Mouse (Mus musculus) kidney, postnatal 14 days (tissue): ENCODE results near the gene Zfand6.

Experiments used
- DNase-seq: peaks from one replicate; pipeline ENCODE4 v3.0.0; 2022; ENCODE audit warnings: mixed read lengths

The Zfand6 gene

GRCm38 (mm10) chr7:84689251-84690100, at the start of gene Zfand6:
Gene Zfand6 (minus strand): TSS chr7:84689959.
- peak; percentile 100 for DNase-seq

GRCm38 (mm10) chr7:84736803-84737202, 47.0 kb upstream of the Zfand6 start:
- DNase-seq, result no peak

- no peak for DNase-seq
These were observed 43.3 kb upstream of the Zfand6 start for GRCm38 (mm10) chr7:84733038-84733437.

- no peak for DNase-seq
These were observed 42.3 kb upstream of the Zfand6 start for GRCm38 (mm10) chr7:84732052-84732451.

- no peak for DNase-seq
These were observed 41.3 kb upstream of the Zfand6 start for GRCm38 (mm10) chr7:84731076-84731475.

GRCm38 (mm10) chr7:84722804-84723459, 33.2 kb upstream of the Zfand6 start:
- DNase-seq, result no peak

- DNase-seq, result no peak
These were observed 20.7 kb upstream of the Zfand6 start for GRCm38 (mm10) chr7:84710287-84710958.

GRCm38 (mm10) chr7:84706877-84707276, 17.1 kb upstream of the Zfand6 start:
- no peak for DNase-seq

- no peak for DNase-seq
These were observed 346 bp upstream of the Zfand6 start for GRCm38 (mm10) chr7:84690101-84690509.

GRCm38 (mm10) chr7:84687653-84688580, 1.8 kb downstream of the Zfand6 start:
- no peak for DNase-seq

- no peak for DNase-seq
These were observed 3.4 kb downstream of the Zfand6 start for GRCm38 (mm10) chr7:84686380-84686779.

- DNase-seq, result no peak
These were observed 5.1 kb downstream of the Zfand6 start for GRCm38 (mm10) chr7:84684675-84685074.

GRCm38 (mm10) chr7:84681558-84681957, 8.2 kb downstream of the Zfand6 start:
- no peak for DNase-seq

- DNase-seq, result no peak
These were observed 8.8 kb downstream of the Zfand6 start for GRCm38 (mm10) chr7:84680931-84681330.

GRCm38 (mm10) chr7:84680092-84680491, 9.7 kb downstream of the Zfand6 start:
- no peak for DNase-seq

GRCm38 (mm10) chr7:84679264-84679663, 10.5 kb downstream of the Zfand6 start:
- DNase-seq, result peak; percentile 87

GRCm38 (mm10) chr7:84673103-84673502, 16.7 kb downstream of the Zfand6 start:
- DNase-seq, result no peak

GRCm38 (mm10) chr7:84669554-84670152, 20.1 kb downstream of the Zfand6 start:
- DNase-seq, result no peak

GRCm38 (mm10) chr7:84667946-84668345, 21.8 kb downstream of the Zfand6 start:
- no peak for DNase-seq

- DNase-seq, result peak; percentile 10
These were observed 37.0 kb downstream of the Zfand6 start for GRCm38 (mm10) chr7:84652740-84653139.

GRCm38 (mm10) chr7:84651987-84652321, 37.8 kb downstream of the Zfand6 start:
- DNase-seq, result no peak
